In the genomic region with DNA sequence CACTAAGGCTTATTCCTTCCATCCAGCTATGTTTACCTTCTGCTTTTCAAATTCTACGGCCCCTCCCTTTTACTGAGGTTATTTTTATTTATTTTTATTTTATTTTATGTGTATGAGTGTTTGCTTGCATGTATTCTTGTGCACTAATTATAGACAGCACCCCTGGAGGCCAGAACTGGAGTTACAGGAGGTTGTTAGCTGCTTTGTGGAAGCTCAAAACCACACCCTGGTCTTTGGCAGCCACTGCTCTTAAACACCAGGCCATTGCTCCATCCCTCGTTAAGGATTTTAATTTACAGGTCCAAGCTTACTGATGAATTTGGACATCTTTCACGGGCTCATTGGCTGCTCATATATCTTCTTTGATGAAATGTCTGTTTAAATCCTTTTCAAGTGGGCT, we compare ENCODE assay signal across 11 mouse cellular contexts. TPM values are rescaled to one million over a fixed set of nuclear protein-coding genes. Genes with fewer than 3 reads are reported as not detected.
DNase-seq lines count a peak whose midpoint lies in the region; ATAC-seq lines count a peak whose summit lies in the region.
"Had no signal": no experiment of that assay in that cellular context is flagged by ENCODE, and none has a peak within 500 bp of the region (broad histone marks: within the 10 kb centered on the region; RNA-seq: fewer than 3 reads in every experiment).

No protein-coding gene starts in this region.

- H3K27me3 ChIP-seq in hindbrain, embryonic 10.5 days (ENCODE audit: insufficient read depth, poor library complexity, severe bottlenecking): peaks cover 4% of the 10 kb centered on the region; the same call in 1 of the 2 replicates
- no peaks in the 10 kb centered on the region for H3K27me3 ChIP-seq in hindbrain, embryonic 16.5 days (replicated peaks; ENCODE audit: control insufficient read depth, insufficient read depth, low read length)
- no peaks in the 10 kb centered on the region for H3K27me3 ChIP-seq in kidney, embryonic 16.5 days (ENCODE audit: insufficient read depth, low read length)
- H3K27me3 ChIP-seq: hindbrain, embryonic 15.5 days; limb, embryonic 15.5 days had no signal

- H3K9ac ChIP-seq in hindbrain, embryonic 16.5 days (ENCODE audit: low read depth, low read length): no peak overlapping the region
- H3K9ac ChIP-seq in kidney, embryonic 16.5 days (replicated peaks; ENCODE audit: low read length): no peak overlapping the region
- H3K9ac ChIP-seq: hindbrain, embryonic 15.5 days; limb, embryonic 15.5 days had no signal

- H3K36me3 ChIP-seq in hindbrain, embryonic 10.5 days: no peaks in the 10 kb centered on the region
- no peaks in the 10 kb centered on the region for H3K36me3 ChIP-seq in hindbrain, embryonic 16.5 days (ENCODE audit: control insufficient read depth, insufficient read depth, low read length)
- H3K36me3 ChIP-seq in kidney, embryonic 16.5 days (ENCODE audit: insufficient read depth, low read length): no peaks in the 10 kb centered on the region
- H3K36me3 ChIP-seq: hindbrain, embryonic 15.5 days; limb, embryonic 15.5 days had no signal

- no peaks in the 10 kb centered on the region for H3K4me1 ChIP-seq in hindbrain, embryonic 10.5 days (replicated peaks)
- H3K4me1 ChIP-seq in hindbrain, embryonic 16.5 days (ENCODE audit: control insufficient read depth, insufficient read depth, low read depth, low read length): no peaks in the 10 kb centered on the region
- H3K4me1 ChIP-seq in kidney, embryonic 16.5 days (ENCODE audit: insufficient read depth, low read length): no peaks in the 10 kb centered on the region
- H3K4me1 ChIP-seq: hindbrain, embryonic 15.5 days; limb, embryonic 15.5 days had no signal

- H3K4me3 ChIP-seq in hindbrain, embryonic 10.5 days: no peak overlapping the region
- H3K4me3 ChIP-seq in hindbrain, embryonic 16.5 days (ENCODE audit: low read length): no peak overlapping the region
- no peak overlapping the region for H3K4me3 ChIP-seq in kidney, embryonic 16.5 days (ENCODE audit: low read length)
- H3K4me3 ChIP-seq: hindbrain, embryonic 15.5 days; limb, embryonic 15.5 days had no signal

- H3K27ac ChIP-seq in hindbrain, embryonic 10.5 days: no peak overlapping the region
- H3K27ac ChIP-seq in hindbrain, embryonic 16.5 days (ENCODE audit: low read depth, low read length): no peak overlapping the region
- H3K27ac ChIP-seq in kidney, embryonic 16.5 days (ENCODE audit: low read length): no peak overlapping the region
- H3K27ac ChIP-seq: hindbrain, embryonic 15.5 days; limb, embryonic 15.5 days had no signal

- peak; percentile 25 for DNase-seq in hindbrain, embryonic 10.5 days (ENCODE audit: low spot score)
- DNase-seq in thymus, postnatal 4 days: peak; percentile 48
- no peak for DNase-seq in thymus, postnatal 10 days (ENCODE audit: low spot score in 2 of 2)
- DNase-seq in spleen, adult 12 weeks (ENCODE audit: low spot score): no peak
- no peak for DNase-seq in kidney, adult 18-20 months
- DNase-seq: cerebellum, adult 18-20 months had no signal

- no peak for ATAC-seq in hindbrain, embryonic 16.5 days
- ATAC-seq in erythroblast, adult 5-6 weeks (replicated peaks; ENCODE audit: low FRiP score, poor library complexity, severe bottlenecking): peak; percentile 96
- no peak for ATAC-seq in kidney, embryonic 16.5 days (ENCODE audit: low FRiP score, low TSS enrichment)

- 57% methylated on average over 3 of the region's 3 CpGs for WGBS in hindbrain, embryonic 10.5 days
- 51% methylated on average over 3 of the region's 3 CpGs for WGBS in hindbrain, embryonic 16.5 days
- WGBS in kidney, embryonic 16.5 days: 52% methylated on average over 3 of the region's 3 CpGs

- H3K4me2 ChIP-seq in hindbrain, embryonic 16.5 days (ENCODE audit: low read length): no peak overlapping the region
- no peak overlapping the region for H3K4me2 ChIP-seq in kidney, embryonic 16.5 days (replicated peaks; ENCODE audit: low read depth, low read length)
- H3K4me2 ChIP-seq: hindbrain, embryonic 15.5 days; limb, embryonic 15.5 days had no signal

- no peaks in the 10 kb centered on the region for H3K9me3 ChIP-seq in hindbrain, embryonic 10.5 days
- H3K9me3 ChIP-seq in hindbrain, embryonic 16.5 days (ENCODE audit: control insufficient read depth, low read length): no peaks in the 10 kb centered on the region
- H3K9me3 ChIP-seq in kidney, embryonic 16.5 days (ENCODE audit: low read length): no peaks in the 10 kb centered on the region
- H3K9me3 ChIP-seq: hindbrain, embryonic 15.5 days; limb, embryonic 15.5 days had no signal

RNA-seq across cellular contexts. Expression of gene Mocs1, which starts 14.6 kb away (rescaled TPM):
- polyA plus RNA-seq in hindbrain, embryonic 10.5 days (2016; fragmentation: Nextera tagmentation; extraction: Ambion mirVana): 5.3 and 6.0 TPM in 2 replicates
- polyA plus RNA-seq in hindbrain, embryonic 16.5 days (2015; fragmentation: Nextera tagmentation; extraction: Ambion mirVana): 4.5 and 6.1 TPM in 2 replicates
- 128 and 146 TPM in 2 replicates for total RNA-seq in erythroblast, adult 5-6 weeks (2015; ENCODE audit: low replicate concordance)
- total RNA-seq in erythroblast, adult 5-6 weeks (2017; ENCODE audit: low replicate concordance): 47.8 and 50.6 TPM in 2 replicates
- polyA plus RNA-seq in kidney, embryonic 16.5 days (2015; fragmentation: Nextera tagmentation; extraction: Ambion mirVana): 7.7 and 11.5 TPM in 2 replicates

Comparison
In these comparisons a context has a peak if more than half of its experiments do, and no peak if none do; other contexts are left out.
1. DNase-seq: peak in hindbrain, embryonic 10.5 days (single experiment) and thymus, postnatal 4 days (single experiment); none in thymus, postnatal 10 days (0 of 2), spleen, adult 12 weeks (single experiment) and kidney, adult 18-20 months (single experiment).